Mouse (Mus musculus) E14TG2a.4 (cell line): ENCODE measurements at regions not wholly inside any gene's neighbourhood (a gene's known extent, or its start where the extent isn't known, plus 50 kb on each side); places are given as distances from the start of the nearest gene placed in this dataset.

Source experiments
- CTCF ChIP-seq: conservative IDR thresholded peaks from 2 replicates; pipeline ENCODE4 v1.5.1; 2014; ENCODE audit warnings: low read length
- POU5F1 ChIP-seq: IDR thresholded peaks from 2 replicates; pipeline ENCODE4 v1.6.1; 2014; ENCODE audit warnings: low read length, borderline replicate concordance

DNA sequence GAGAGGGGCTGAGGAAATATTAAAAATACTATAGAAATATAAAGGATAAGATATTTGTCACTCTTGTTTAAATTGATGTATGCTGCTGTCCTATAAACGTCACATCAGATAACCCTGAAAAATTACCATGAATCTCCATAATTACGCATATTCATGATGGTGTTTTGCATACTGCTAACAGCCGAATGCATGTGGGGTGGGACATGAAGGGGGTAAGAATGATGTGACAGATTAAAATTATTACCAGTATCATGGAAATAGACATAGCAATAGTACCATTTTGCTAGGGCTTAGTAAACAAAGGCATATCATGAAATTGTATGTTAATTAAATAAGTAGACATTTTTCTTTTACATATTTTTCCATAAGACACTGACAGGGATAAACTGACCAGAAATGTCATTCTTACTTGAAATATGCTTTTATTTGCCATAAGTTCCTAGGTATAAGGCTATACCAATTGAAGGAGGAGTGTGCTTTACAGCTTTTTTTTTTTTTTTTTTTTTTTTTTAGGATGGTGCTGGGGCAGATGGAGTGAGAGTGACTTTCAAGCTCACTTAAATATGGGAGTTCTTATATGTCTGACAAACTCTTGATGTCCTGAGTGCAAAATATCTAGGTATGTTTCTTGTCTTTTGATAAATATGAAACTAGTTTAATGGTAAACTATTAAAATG, 349.8 kb upstream of the Tmem161b start:
- TF ChIP-seq CTCF = no peak
- no peak for TF ChIP-seq POU5F1
